Mouse (Mus musculus) CH12.LX (cell line): ENCODE measurements at regions not wholly inside any gene's neighbourhood (a gene's known extent, or its start where the extent isn't known, plus 50 kb on each side); places are given as distances from the start of the nearest gene placed in this dataset.

Experiments used
- DNase-seq: peaks from one replicate; pipeline ENCODE4 v3.0.0-alpha.2; 2013; ENCODE audit errors: extremely low read depth
- H3K27ac ChIP-seq: 2 replicates; pipeline ENCODE4 v1.5.1; 2012; ENCODE audit warnings: low read depth, mild to moderate bottlenecking, control low read depth, moderate library complexity; ENCODE audit not compliant: insufficient read depth
- H3K27me3 ChIP-seq: replicated peaks from 2 replicates; pipeline ENCODE3; 2012; ENCODE audit warnings: inconsistent platforms
- H3K36me3 ChIP-seq, 2 experiments: replicated peaks in 1 of 2; 2 replicates each; pipeline versions ENCODE3 to v1.6.1; 2012; ENCODE audit warnings: inconsistent platforms in 1 of 2, low read length in 1 of 2, mild to moderate bottlenecking in 1 of 2, mixed read lengths in 1 of 2, moderate library complexity in 1 of 2; ENCODE audit not compliant: control insufficient read depth in 1 of 2, insufficient read depth in 1 of 2
- H3K4me1 ChIP-seq, 2 experiments: 2 replicates each; pipeline ENCODE4 v1.6.1; 2012; ENCODE audit warnings: inconsistent platforms in 1 of 2, moderate library complexity in 1 of 2; ENCODE audit not compliant: insufficient read depth in 2 of 2, control insufficient read depth in 1 of 2
- H3K4me2 ChIP-seq: 2 replicates; pipeline ENCODE4 v1.6.1; 2012; ENCODE audit warnings: low read depth, mild to moderate bottlenecking, control low read depth; ENCODE audit not compliant: poor library complexity, insufficient read depth, severe bottlenecking
- H3K4me3 ChIP-seq, 3 experiments: fragments of 150-350 bp in 1 of 3; sonication (generic) in 1 of 3; replicated peaks in 1 of 3; 2 replicates each; pipeline versions ENCODE3 to v1.5.1; 2011 to 2012; ENCODE audit warnings: low read depth in 2 of 3, low read length in 2 of 3, mild to moderate bottlenecking in 2 of 3, moderate library complexity in 2 of 3, control low read depth in 1 of 3, improper control_type of control experiment in 1 of 3, inconsistent platforms in 1 of 3, mixed read lengths in 1 of 3; ENCODE audit not compliant: poor library complexity in 1 of 3
- H3K79me2 ChIP-seq: replicated peaks from 2 replicates; pipeline ENCODE4 v1.6.1; 2012; ENCODE audit warnings: mild to moderate bottlenecking, moderate library complexity; ENCODE audit not compliant: control insufficient read depth, poor library complexity, insufficient read depth, severe bottlenecking; ENCODE audit errors: extremely low read depth
- H3K9ac ChIP-seq: 2 replicates; pipeline ENCODE4 v1.6.1; 2012; ENCODE audit warnings: low read depth, mild to moderate bottlenecking, control low read depth, moderate library complexity; ENCODE audit not compliant: insufficient read depth
- H3K9me3 ChIP-seq: replicated peaks from 2 replicates; pipeline ENCODE3; 2012; ENCODE audit warnings: low read length, inconsistent platforms, mixed read lengths
- BHLHE40 ChIP-seq: IDR thresholded peaks from 2 replicates; pipeline ENCODE4 v1.6.1; 2011; ENCODE audit warnings: mild to moderate bottlenecking, low read depth, low read length, improper control_type of control experiment
- ELF1 ChIP-seq: IDR thresholded peaks from 2 replicates; pipeline ENCODE4 v1.6.1; 2014; ENCODE audit warnings: low read depth, mild to moderate bottlenecking, inconsistent platforms, low read length, improper control_type of control experiment
- ETS1 ChIP-seq: conservative IDR thresholded peaks from 2 replicates; pipeline ENCODE4 v1.6.1; 2012; ENCODE audit warnings: low read depth, mild to moderate bottlenecking, inconsistent platforms, low read length, improper control_type of control experiment, moderate library complexity
- JUN ChIP-seq: IDR thresholded peaks from 2 replicates; pipeline ENCODE4 v1.6.1; 2011; ENCODE audit warnings: low read depth, mild to moderate bottlenecking, low read length, improper control_type of control experiment, moderate library complexity; ENCODE audit not compliant: insufficient read depth
- JUND ChIP-seq: conservative IDR thresholded peaks from 2 replicates; pipeline ENCODE4 v1.6.1; 2011; ENCODE audit warnings: low read depth, low read length, improper control_type of control experiment
- KAT2A ChIP-seq: IDR thresholded peaks from 2 replicates; pipeline ENCODE4 v1.6.1; 2012; ENCODE audit warnings: low read length, improper control_type of control experiment, inconsistent platforms; ENCODE audit not compliant: insufficient replicate concordance
- MYC ChIP-seq: IDR thresholded peaks from 2 replicates; pipeline ENCODE4 v1.6.1; 2011; ENCODE audit warnings: low read depth, mild to moderate bottlenecking, improper control_type of control experiment, low read length
- NELFE ChIP-seq: IDR thresholded peaks from 2 replicates; pipeline ENCODE4 v1.6.1; 2011; ENCODE audit warnings: low read depth, low read length, improper control_type of control experiment
- PAX5 ChIP-seq: IDR thresholded peaks from 2 replicates; pipeline ENCODE4 v1.6.1; 2012; ENCODE audit warnings: low read length, inconsistent platforms, mixed read lengths
- RAD21 ChIP-seq: IDR thresholded peaks from 2 replicates; pipeline ENCODE4 v1.6.1; 2011; ENCODE audit warnings: low read depth, mild to moderate bottlenecking, low read length, improper control_type of control experiment, moderate library complexity
- SIN3A ChIP-seq: IDR thresholded peaks from 2 replicates; pipeline ENCODE4 v1.6.1; 2012; ENCODE audit warnings: low read length, improper control_type of control experiment, inconsistent platforms
- SMC3 ChIP-seq: IDR thresholded peaks from 2 replicates; pipeline ENCODE4 v1.6.1; 2011; ENCODE audit warnings: low read depth, low read length, improper control_type of control experiment
- TBP ChIP-seq: conservative IDR thresholded peaks from 2 replicates; pipeline ENCODE4 v1.6.1; 2011; ENCODE audit warnings: low read depth, low read length, improper control_type of control experiment
- TCF12 ChIP-seq: IDR thresholded peaks from 2 replicates; pipeline ENCODE4 v1.6.1; 2014; ENCODE audit warnings: low read depth, mild to moderate bottlenecking, inconsistent platforms, low read length, improper control_type of control experiment
- USF2 ChIP-seq: conservative IDR thresholded peaks from 2 replicates; pipeline ENCODE4 v1.6.1; 2011; ENCODE audit warnings: low read depth, low read length, improper control_type of control experiment
- ZKSCAN1 ChIP-seq: IDR thresholded peaks from 2 replicates; pipeline ENCODE4 v1.6.1; 2012; ENCODE audit warnings: low read depth, inconsistent platforms, low read length, improper control_type of control experiment, borderline replicate concordance
- dilution Hi-C: fragments of 300-500 bp; cut with MboI; formaldehyde crosslinking; loops from 2 replicates; pipeline ENCODE4 v1.14.3; 2020; ENCODE audit warnings: low sequenced_read_pairs; ENCODE audit not compliant: extremely low pct_unique_long_range_greater_than_20kb, extremely low pct_ligation_motif_present
- in situ Hi-C: fragments of 300-500 bp; cut with MboI; formaldehyde crosslinking; loops from 3 replicates; pipeline ENCODE4 v1.14.3; 2019; ENCODE audit warnings: low sequenced_read_pairs, low pct_ligation_motif_present, low pct_unique_long_range_greater_than_20kb, mixed read lengths

GRCm38 (mm10) chr13:25738601-25739000 is 468.3 kb upstream of the Nrsn1 start:
- in situ Hi-C loops, result no loop called here
- H3K36me3 ChIP-seq, result no peaks in the 10 kb centered on the region

GRCm38 (mm10) chr13:25729327-25729892 is 459.1 kb upstream of the Nrsn1 start:
- no peaks in the 10 kb centered on the region for H3K36me3 ChIP-seq
- H3K4me2 ChIP-seq, result no peak overlapping the region
- H3K4me3 ChIP-seq, result no peak overlapping the region
- H3K9ac ChIP-seq, result no peak overlapping the region
- no peak overlapping the region for H3K27ac ChIP-seq
- no peaks in the 10 kb centered on the region for H3K79me2 ChIP-seq
- no peaks in the 10 kb centered on the region for H3K9me3 ChIP-seq
- DNase-seq, result no peak
- in situ Hi-C loops, result no loop called here
- H3K4me1 ChIP-seq, result no peaks in the 10 kb centered on the region
- TF ChIP-seq RAD21 (no peak), JUND (no peak), ZKSCAN1 (no peak), ELF1 (no peak), BHLHE40 (no peak), USF2 (no peak)
- H3K27me3 ChIP-seq, result no peaks in the 10 kb centered on the region
- dilution Hi-C loops, result no loop called here

More at GRCm38 (mm10) chr13:25738601-25739000, 468.3 kb upstream of the Nrsn1 start:
- dilution Hi-C loops, result no loop called here
- no peak overlapping the region for H3K9ac ChIP-seq
- no peak for DNase-seq
- no peaks in the 10 kb centered on the region for H3K9me3 ChIP-seq
- no peak overlapping the region for H3K4me2 ChIP-seq
- H3K79me2 ChIP-seq, result no peaks in the 10 kb centered on the region
- no peaks in the 10 kb centered on the region for H3K27me3 ChIP-seq
- H3K4me3 ChIP-seq, result no peak overlapping the region
- H3K27ac ChIP-seq, result no peak overlapping the region
- no peak for TF ChIP-seq KAT2A
- no peak for TF ChIP-seq TCF12
- TF ChIP-seq RAD21, result no peak
- no peak for TF ChIP-seq SMC3
- no peak for TF ChIP-seq PAX5
- TF ChIP-seq TBP, result no peak
- TF ChIP-seq MYC, result no peak
- TF ChIP-seq SIN3A, result no peak
- no peak for TF ChIP-seq ETS1
- no peak for TF ChIP-seq NELFE
- no peak for TF ChIP-seq JUN
- TF ChIP-seq, all 38 proteins: peak for 0
- no peaks in the 10 kb centered on the region for H3K4me1 ChIP-seq
